Mouse (Mus musculus) embryonic facial prominence, embryonic 11.5 days (tissue): Measurements from ENCODE around the gene Tmprss11d. TPM values are rescaled to one million over a fixed set of nuclear protein-coding genes. Genes with fewer than 3 reads are reported as not detected.

Experiments used
- ATAC-seq: fragments of 200-750 bp; cut with Nextera tagmentation; replicated peaks from 2 replicates; pipeline ENCODE4 v1.8.0; 2017; ENCODE audit warnings: low read depth; ENCODE audit not compliant: insufficient number of reproducible peaks, low FRiP score, low TSS enrichment
- DNase-seq: peaks from one replicate; pipeline ENCODE4 v3.0.0-alpha.2; 2015; ENCODE audit warnings: low spot score
- H3K27ac ChIP-seq: fragments of 300-500 bp; sonication (generic); replicated peaks from 2 replicates; pipeline ENCODE4 v1.5.1; 2014; ENCODE audit warnings: mild to moderate bottlenecking, low read depth, low read length, control low read depth
- H3K27me3 ChIP-seq: fragments of 300-500 bp; sonication (generic); 2 replicates; pipeline ENCODE4 v1.6.1; 2014; ENCODE audit warnings: mild to moderate bottlenecking, low read length, moderate library complexity, mixed read lengths; ENCODE audit not compliant: control insufficient read depth, insufficient read depth
- H3K36me3 ChIP-seq: fragments of 300-500 bp; sonication (generic); replicated peaks from 2 replicates; pipeline ENCODE4 v1.6.1; 2014; ENCODE audit warnings: low read depth, mild to moderate bottlenecking, low read length, moderate library complexity, mixed read lengths; ENCODE audit not compliant: control insufficient read depth, insufficient read depth
- H3K4me1 ChIP-seq: fragments of 300-500 bp; sonication (generic); 2 replicates; pipeline ENCODE4 v1.6.1; 2014; ENCODE audit warnings: low read length, mixed read lengths; ENCODE audit not compliant: control insufficient read depth, insufficient read depth
- H3K4me2 ChIP-seq: fragments of 300-500 bp; sonication (generic); 2 replicates; pipeline ENCODE4 v1.6.1; 2014; ENCODE audit warnings: low read depth, mild to moderate bottlenecking, control low read depth, low read length, moderate library complexity
- H3K4me3 ChIP-seq: fragments of 300-500 bp; sonication (generic); 2 replicates; pipeline ENCODE4 v1.5.1; 2014; ENCODE audit warnings: low read depth, low read length, control low read depth
- H3K9ac ChIP-seq: fragments of 300-500 bp; sonication (generic); replicated peaks from 2 replicates; pipeline ENCODE4 v1.6.1; 2014; ENCODE audit warnings: mild to moderate bottlenecking, control low read depth, low read length
- H3K9me3 ChIP-seq: fragments of 300-500 bp; sonication (generic); replicated peaks from 2 replicates; pipeline ENCODE4 v1.6.1; 2016; ENCODE audit warnings: mild to moderate bottlenecking, low read length, inconsistent platforms, mixed read lengths; ENCODE audit not compliant: control insufficient read depth
- WGBS: fragments of 180-500 bp; shearing (Covaris S2); extraction: QIAGEN DNeasy Blood & Tissue Kit; methylation state at CpG from one replicate; pipeline ENCODE4 v1.1.7; 2014; 5-methylcytosine and 5-hydroxymethylcytosine counted together
- polyA plus RNA-seq: library from polyadenylated mRNA; unstranded; fragments of >200 nt; fragmentation: Nextera tagmentation; extraction: Ambion mirVana; gene quantifications from 2 replicates; pipeline ENCODE4 v1.2.1, GENCODE M21; 2014

Tmprss11d gene
- 0.13 TPM in 1 of 2 replicates, not detected in the other for polyA plus RNA-seq

DNA sequence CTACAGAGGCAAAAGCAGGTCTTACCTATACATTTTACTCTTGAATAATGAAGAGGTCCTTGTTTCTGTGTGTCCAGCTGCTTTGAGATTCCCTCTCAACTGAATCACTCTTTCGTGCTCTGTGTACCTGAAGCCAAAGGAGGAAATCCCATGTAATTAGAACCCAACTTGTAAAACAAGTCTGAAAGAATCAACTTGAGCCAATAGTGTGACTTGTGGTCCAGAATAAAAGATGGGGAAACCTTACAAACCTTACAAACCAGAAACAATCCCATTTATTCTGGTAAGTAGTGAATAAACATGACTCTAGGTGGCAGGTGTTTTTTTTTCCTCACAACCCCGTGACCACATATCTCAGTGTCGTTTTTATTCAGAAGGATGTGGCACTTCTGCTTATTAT, at the start of gene Tmprss11d:
Gene Tmprss11d (minus strand): TSS at position 101 of the 400 bp plus-strand sequence.
- WGBS = 79% methylated on average over 3 of the region's 3 CpGs

DNA sequence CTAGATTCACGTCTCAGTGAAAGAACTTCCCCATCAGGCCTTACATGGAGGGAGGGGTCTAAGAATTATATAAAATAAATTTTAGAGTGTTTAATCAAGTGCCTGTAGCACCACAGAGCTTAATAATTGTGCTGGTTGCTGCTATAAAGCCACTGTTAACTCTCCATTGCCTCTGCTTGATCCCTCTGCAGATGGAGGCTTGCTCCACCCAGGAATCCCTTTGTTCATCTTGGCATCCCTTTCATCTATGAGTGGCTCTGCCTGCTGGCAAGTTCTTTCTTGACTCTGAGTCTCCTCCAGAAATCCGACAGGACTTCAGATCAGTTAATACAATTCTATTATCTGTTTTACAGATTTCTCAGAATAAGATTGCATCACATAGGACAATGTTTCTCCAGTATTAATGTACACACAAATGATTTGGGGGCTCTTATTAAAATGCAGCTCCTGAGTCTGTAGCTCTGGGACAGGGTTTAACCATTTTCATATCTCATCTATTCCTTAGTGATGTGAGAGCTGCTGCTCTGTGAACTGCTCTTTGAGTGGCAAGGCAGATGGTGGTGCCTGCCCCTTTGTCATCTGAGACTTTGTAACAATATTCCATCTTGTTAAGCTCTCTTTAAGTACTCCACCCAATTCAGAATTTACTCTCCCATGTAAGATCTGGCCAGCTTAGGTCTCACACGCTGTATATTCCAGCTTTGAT, 48.3 kb upstream of the Tmprss11d start:
- Histone ChIP-seq H3K27ac (no peak overlapping the region), H3K36me3 (no peaks in the 10 kb centered on the region), H3K4me3 (no peak overlapping the region), H3K9ac (no peak overlapping the region), H3K27me3 (no peaks in the 10 kb centered on the region), H3K9me3 (no peaks in the 10 kb centered on the region), H3K4me1 (no peaks in the 10 kb centered on the region), H3K4me2 (no peak overlapping the region)
- ATAC-seq (peak; percentile 65; the same call in 1 of the 2 replicates), DNase-seq (peak; percentile 25)
- 47% methylated on average over 3 of the region's 3 CpGs for WGBS

More for the DNA sequence above, at the start of gene Tmprss11d:
- Histone ChIP-seq H3K36me3 (no peaks in the 10 kb centered on the region), H3K4me2 (no peak within 1 kb of the TSS), H3K27me3 (no peaks in the 10 kb centered on the region), H3K9me3 (no peaks in the 10 kb centered on the region), H3K4me3 (no peak within 1 kb of the TSS), H3K27ac (no peak within 1 kb of the TSS), H3K4me1 (no peaks in the 10 kb centered on the region), H3K9ac (no peak within 1 kb of the TSS)
- DNase-seq (no peak), ATAC-seq (no peak)

DNA sequence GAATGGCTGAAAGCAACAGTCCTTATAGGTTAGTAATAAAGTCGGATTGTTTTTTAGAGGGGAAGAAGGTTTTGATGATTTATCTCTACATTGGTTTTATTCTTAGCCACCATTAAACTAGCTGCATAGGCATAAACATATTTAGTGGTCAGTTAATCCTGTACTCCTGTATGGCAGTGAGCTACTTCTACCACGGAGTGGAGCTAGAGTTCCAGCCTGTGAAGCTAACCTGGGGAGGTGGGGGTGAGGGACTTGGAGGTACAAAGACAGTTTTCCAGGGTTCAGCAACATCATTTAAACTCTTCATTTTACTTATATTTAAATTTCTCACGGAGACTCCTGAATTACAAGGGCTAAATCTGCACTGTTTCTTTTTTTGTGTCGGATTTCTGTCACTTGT, 46.3 kb upstream of the Tmprss11d start:
- ATAC-seq = no peak
- WGBS = 19% methylated on average over 4 of the region's 4 CpGs

DNA sequence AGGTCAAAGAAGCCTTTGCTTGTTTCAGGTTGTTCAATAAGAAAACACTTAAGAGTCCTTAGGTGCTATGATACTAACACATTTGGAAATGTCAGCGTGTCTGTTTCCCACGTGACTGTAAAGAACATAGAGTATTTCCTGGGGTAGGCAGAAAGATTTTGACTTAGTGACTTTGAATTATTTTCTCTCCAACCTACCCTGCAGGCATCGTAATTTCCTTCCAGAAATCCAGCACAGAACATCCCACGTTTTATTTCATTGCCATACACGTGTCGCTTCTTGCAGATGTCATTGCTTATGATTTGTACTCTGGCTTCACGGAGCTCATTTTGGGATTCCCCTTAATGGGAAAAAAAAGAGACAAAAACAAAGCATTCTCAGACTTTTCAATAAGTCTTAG, 41.1 kb upstream of the Tmprss11d start:
- no peak for ATAC-seq
- 83% methylated on average over 7 of the region's 7 CpGs for WGBS
- DNase-seq = no peak
- Histone ChIP-seq H3K4me2 (no peak overlapping the region), H3K4me1 (no peaks in the 10 kb centered on the region), H3K36me3 (no peaks in the 10 kb centered on the region), H3K27me3 (no peaks in the 10 kb centered on the region), H3K9ac (no peak overlapping the region), H3K27ac (no peak overlapping the region), H3K4me3 (no peak overlapping the region), H3K9me3 (no peaks in the 10 kb centered on the region)

More for the DNA sequence above, 46.3 kb upstream of the Tmprss11d start:
- Histone ChIP-seq H3K4me2 (no peak overlapping the region), H3K9me3 (no peaks in the 10 kb centered on the region), H3K27ac (no peak overlapping the region), H3K4me3 (no peak overlapping the region), H3K9ac (no peak overlapping the region), H3K4me1 (no peaks in the 10 kb centered on the region), H3K27me3 (no peaks in the 10 kb centered on the region), H3K36me3 (no peaks in the 10 kb centered on the region)
- peak; percentile 38 for DNase-seq

DNA sequence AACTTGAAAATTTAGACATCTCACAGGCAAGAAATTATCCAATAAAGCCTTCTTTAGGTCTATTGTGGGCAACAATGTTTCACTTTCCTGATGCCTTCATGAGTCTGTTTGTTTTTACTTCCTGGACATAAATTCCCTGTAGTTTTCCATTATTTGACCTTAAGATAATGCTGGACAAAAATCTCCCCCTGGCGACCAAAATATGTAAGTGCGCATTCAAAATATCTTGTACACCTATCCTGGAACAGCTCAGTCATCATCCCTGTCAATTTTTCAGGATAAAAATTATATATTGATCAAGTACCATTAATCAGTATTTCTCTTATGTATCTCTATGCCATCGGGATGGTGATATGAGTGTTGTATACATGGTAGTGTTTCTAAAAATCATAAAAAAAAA, 37.6 kb upstream of the Tmprss11d start:
- DNase-seq (peak; percentile 59), ATAC-seq (no peak)
- no peak overlapping the region for H3K4me3 ChIP-seq
- H3K36me3 ChIP-seq = no peaks in the 10 kb centered on the region
- H3K4me1 ChIP-seq = no peaks in the 10 kb centered on the region
- no peaks in the 10 kb centered on the region for H3K9me3 ChIP-seq
- H3K4me2 ChIP-seq = no peak overlapping the region
- H3K27ac ChIP-seq = no peak overlapping the region
- WGBS = 24% methylated on average over 3 of the region's 3 CpGs
- no peaks in the 10 kb centered on the region for H3K27me3 ChIP-seq
- no peak overlapping the region for H3K9ac ChIP-seq

DNA sequence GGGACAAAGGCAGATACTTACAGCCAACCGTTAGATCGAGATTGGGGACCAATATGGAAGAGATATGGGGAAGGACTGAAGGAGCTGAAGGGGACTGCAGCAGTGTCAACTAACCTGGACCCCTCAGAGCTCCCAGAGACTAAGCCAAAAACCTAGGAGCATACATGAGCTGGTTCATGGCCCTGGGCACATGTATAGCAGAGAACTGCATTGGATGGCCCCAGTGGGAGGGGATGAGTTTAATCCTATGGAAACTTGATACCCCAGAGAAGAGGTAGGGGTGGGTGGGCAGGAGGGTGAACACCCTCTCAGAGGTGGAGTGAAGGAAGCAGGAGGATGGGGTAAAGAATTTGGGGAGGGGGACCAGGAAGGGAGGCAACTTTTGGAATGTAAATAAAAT, 34.7 kb upstream of the Tmprss11d start:
- ATAC-seq (no peak), DNase-seq (no peak)
- no peak overlapping the region for H3K4me3 ChIP-seq
- no peak overlapping the region for H3K4me2 ChIP-seq
- no peaks in the 10 kb centered on the region for H3K4me1 ChIP-seq
- no peak overlapping the region for H3K9ac ChIP-seq
- WGBS = 84% methylated on average over 2 of the region's 2 CpGs
- no peaks in the 10 kb centered on the region for H3K9me3 ChIP-seq
- H3K27me3 ChIP-seq = no peaks in the 10 kb centered on the region
- H3K27ac ChIP-seq = no peak overlapping the region
- H3K36me3 ChIP-seq = no peaks in the 10 kb centered on the region

DNA sequence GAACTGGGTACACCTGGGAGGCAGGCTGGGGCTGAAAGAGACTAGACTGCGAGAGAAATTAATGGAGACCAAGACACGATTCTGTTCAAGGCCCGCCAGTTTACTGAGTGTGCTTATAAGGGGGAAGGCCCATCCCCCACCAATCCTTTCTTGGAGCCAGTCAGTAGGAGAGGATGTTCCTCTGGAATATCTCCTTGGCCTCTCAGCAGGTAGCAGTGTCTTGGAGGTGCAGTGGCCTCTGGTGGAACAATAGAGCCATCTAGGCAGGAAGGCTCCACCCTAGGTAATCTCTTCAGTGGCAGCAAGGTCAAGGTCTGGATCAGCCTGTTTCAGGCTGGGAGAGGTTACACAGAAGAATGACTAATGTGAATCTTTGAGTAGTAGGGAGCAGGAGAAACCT, 34.0 kb upstream of the Tmprss11d start:
- no peak overlapping the region for H3K9ac ChIP-seq
- H3K9me3 ChIP-seq = no peaks in the 10 kb centered on the region
- H3K27ac ChIP-seq = no peak overlapping the region
- no peak for DNase-seq
- H3K4me1 ChIP-seq = no peaks in the 10 kb centered on the region
- H3K36me3 ChIP-seq = no peaks in the 10 kb centered on the region
- no peak overlapping the region for H3K4me2 ChIP-seq
- no peak overlapping the region for H3K4me3 ChIP-seq
- no peak for ATAC-seq
- H3K27me3 ChIP-seq = no peaks in the 10 kb centered on the region
- WGBS = 92% methylated on average over 3 of the region's 3 CpGs

DNA sequence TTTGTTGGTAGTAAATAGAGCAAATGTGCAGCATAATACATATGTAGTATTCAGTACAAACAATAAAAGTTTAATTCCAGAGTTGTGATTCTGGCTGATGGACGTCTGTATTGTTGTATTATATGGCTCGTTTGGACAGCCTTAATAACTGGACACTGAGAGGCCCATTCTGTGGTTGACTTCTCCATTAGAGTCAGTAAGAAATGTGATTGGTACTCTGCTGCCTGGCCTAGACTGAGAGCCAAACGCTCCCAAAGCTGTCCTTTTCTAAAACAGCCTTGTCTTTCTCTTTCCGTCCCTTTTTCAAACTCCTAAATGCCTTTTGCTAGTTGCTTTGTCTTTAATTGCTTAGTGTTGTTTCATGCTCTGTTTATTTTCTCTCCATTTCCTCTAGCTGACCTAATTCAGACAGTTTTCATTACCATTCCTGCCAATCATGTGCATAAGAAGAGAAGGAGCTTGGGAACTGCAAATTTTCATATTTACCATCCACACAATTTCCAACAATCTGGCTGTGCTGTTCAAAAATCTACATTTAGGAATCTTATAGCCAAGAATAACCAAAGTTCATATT, 13.7 kb downstream of the Tmprss11d start:
- WGBS = 70% methylated on average over 4 of the region's 4 CpGs
- Histone ChIP-seq H3K27ac (no peak overlapping the region), H3K4me2 (no peak overlapping the region), H3K27me3 (no peaks in the 10 kb centered on the region), H3K4me3 (no peak overlapping the region), H3K9ac (no peak overlapping the region), H3K36me3 (no peaks in the 10 kb centered on the region), H3K9me3 (no peaks in the 10 kb centered on the region), H3K4me1 (no peaks in the 10 kb centered on the region)
- ATAC-seq = no peak
- no peak for DNase-seq
